Mouse (Mus musculus): Measurements from ENCODE around the gene Col6a6. TPM values are rescaled to one million over a fixed set of nuclear protein-coding genes. Genes with fewer than 3 reads are reported as not detected.
A peak's percentile ranks its signal among the peaks of the same experiment; 100 is the strongest.

Gene Col6a6
- polyA plus RNA-seq, 1 experiment from 2014 or later: 0.02 TPM

DNA sequence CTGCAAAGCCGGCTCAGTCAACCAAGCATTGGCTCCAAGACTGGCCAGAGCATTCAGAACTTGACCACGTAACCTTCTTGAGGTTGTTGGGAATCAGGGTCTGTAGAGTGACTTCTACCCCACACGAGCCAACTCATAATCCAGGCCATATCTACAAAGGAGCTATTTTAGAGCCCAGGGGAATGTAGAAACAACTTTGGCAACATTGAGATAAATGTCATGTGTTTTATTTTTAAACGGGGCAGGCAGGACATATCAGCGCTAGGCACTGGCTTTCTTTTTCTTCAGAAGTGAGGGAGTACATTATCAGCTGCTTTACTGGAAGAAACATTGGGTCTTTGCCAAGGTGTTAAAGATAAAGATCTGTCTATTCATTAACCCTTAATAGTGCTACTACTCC, 36.1 kb downstream of the Col6a6 start:
- Histone ChIP-seq H3K9me3 (replicated peaks) (no peaks in the 10 kb centered on the region), H3K36me3 (no peaks in the 10 kb centered on the region), H3K4me1 (no peaks in the 10 kb centered on the region), H3K27ac (replicated peaks) (no peak overlapping the region), H3K4me3 (no peak overlapping the region), H3K27me3 (ENCODE audit: low read depth, poor library complexity, severe bottlenecking) (no peaks in the 10 kb centered on the region)
- DNase-seq (ENCODE audit: low spot score): no peak
- WGBS: 88% methylated on average over 5 of the region's 5 CpGs

DNA sequence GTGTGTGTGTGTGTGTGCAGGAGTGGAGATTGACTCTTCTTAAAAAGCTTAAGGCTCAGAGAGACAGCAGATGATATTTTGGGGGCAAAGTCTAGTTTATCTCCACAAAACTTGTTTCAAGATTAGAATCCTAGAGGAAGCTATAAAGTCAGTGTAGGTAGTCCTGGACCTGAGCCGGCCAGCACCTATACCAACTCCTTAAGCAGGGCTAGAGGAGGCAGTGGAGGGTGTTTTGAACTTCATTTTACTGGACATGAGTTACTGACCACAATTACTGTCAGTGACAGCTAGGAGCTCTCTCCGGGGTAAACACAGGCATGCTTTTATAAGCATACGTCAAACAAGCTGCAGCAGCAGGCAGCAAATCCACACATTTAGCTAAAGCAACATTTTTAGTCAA, 39.8 kb downstream of the Col6a6 start:
- 83% methylated on average over 3 of the region's 3 CpGs for WGBS
- no peak for DNase-seq (ENCODE audit: low spot score)
- H3K4me3 ChIP-seq: no peak overlapping the region
- H3K9me3 ChIP-seq (replicated peaks): no peaks in the 10 kb centered on the region
- H3K27ac ChIP-seq (replicated peaks): no peak overlapping the region
- H3K36me3 ChIP-seq: no peaks in the 10 kb centered on the region
- no peaks in the 10 kb centered on the region for H3K27me3 ChIP-seq (ENCODE audit: low read depth, poor library complexity, severe bottlenecking)
- H3K4me1 ChIP-seq: no peaks in the 10 kb centered on the region

DNA sequence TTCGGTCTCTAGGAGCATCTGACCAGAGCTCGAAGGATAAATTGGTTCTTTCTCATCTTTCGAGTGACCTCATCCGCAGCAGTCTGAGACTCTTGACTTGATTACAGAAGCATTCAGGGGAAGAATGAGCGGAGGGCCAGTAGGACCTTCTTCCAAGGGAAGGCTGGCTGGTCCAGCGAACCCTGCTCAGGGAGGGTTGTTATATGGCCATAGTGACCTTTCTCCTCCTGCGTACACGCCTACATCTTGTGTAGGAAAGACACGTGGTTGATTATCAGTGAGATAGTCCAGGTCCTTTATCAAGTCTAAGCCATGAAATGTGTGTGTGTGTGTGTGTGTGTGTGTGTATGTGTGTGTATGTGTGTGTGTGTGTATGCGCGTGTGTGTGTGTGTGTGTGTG, 40.2 kb downstream of the Col6a6 start:
- WGBS: 85% methylated on average over 11 of the region's 11 CpGs
- no peaks in the 10 kb centered on the region for H3K4me1 ChIP-seq
- H3K27me3 ChIP-seq (ENCODE audit: low read depth, poor library complexity, severe bottlenecking): no peaks in the 10 kb centered on the region
- no peaks in the 10 kb centered on the region for H3K36me3 ChIP-seq
- H3K4me3 ChIP-seq: no peak overlapping the region
- no peaks in the 10 kb centered on the region for H3K9me3 ChIP-seq (replicated peaks)
- no peak overlapping the region for H3K27ac ChIP-seq (replicated peaks)
- DNase-seq (ENCODE audit: low spot score): no peak

DNA sequence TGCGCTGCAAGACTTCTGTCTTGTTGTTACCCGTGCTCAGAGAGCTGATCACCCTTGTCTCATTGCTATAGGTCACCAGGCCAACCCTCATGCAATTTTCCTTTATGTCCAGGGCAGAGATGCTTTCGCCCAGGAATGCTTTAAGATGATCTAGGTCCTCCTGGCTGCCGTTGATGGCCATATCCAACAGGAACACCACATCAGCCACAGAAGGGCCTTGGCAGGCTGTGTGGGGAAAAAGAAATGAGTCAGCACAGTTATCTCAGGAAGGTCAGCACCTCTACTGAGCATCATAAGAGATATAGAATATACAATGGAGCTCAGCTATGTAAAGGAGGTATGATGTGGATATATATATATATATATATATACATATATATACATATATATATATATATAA, 43.9 kb downstream of the Col6a6 start:
- Histone ChIP-seq H3K27me3 (ENCODE audit: low read depth, poor library complexity, severe bottlenecking) (no peaks in the 10 kb centered on the region), H3K4me3 (no peak overlapping the region), H3K36me3 (no peaks in the 10 kb centered on the region), H3K9me3 (replicated peaks) (no peaks in the 10 kb centered on the region), H3K27ac (replicated peaks) (no peak overlapping the region), H3K4me1 (no peaks in the 10 kb centered on the region)
- no peak for DNase-seq (ENCODE audit: low spot score)
- 86% methylated on average over 4 of the region's 4 CpGs for WGBS

GRCm38 (mm10) chr9:105780696-105781095, 47.3 kb downstream of the Col6a6 start:
- WGBS: 94% methylated on average over 15 of the region's 15 CpGs

GRCm38 (mm10) chr9:105778741-105779140, 49.2 kb downstream of the Col6a6 start:
- no peak for DNase-seq (ENCODE audit: low spot score)
- 90% methylated on average over 6 of the region's 6 CpGs for WGBS
- H3K4me1 ChIP-seq: peaks cover 4% of the 10 kb centered on the region; the same call in 1 of the 2 replicates

More at GRCm38 (mm10) chr9:105780696-105781095, 47.3 kb downstream of the Col6a6 start:
- Histone ChIP-seq H3K9me3 (replicated peaks) (no peaks in the 10 kb centered on the region), H3K27ac (replicated peaks) (no peak overlapping the region), H3K4me3 (no peak overlapping the region), H3K4me1 (no peaks in the 10 kb centered on the region), H3K27me3 (ENCODE audit: low read depth, poor library complexity, severe bottlenecking) (no peaks in the 10 kb centered on the region), H3K36me3 (no peaks in the 10 kb centered on the region)
- no peak for DNase-seq (ENCODE audit: low spot score)

GRCm38 (mm10) chr9:105774878-105775277, 53.1 kb downstream of the Col6a6 start:
- WGBS: 88% methylated on average over 7 of the region's 7 CpGs
- Histone ChIP-seq H3K36me3 (no peaks in the 10 kb centered on the region), H3K27ac (replicated peaks) (no peak overlapping the region), H3K4me3 (no peak overlapping the region), H3K27me3 (ENCODE audit: low read depth, poor library complexity, severe bottlenecking) (no peaks in the 10 kb centered on the region), H3K4me1 (peaks cover 17% of the 10 kb centered on the region), H3K9me3 (replicated peaks) (no peaks in the 10 kb centered on the region)
- DNase-seq (ENCODE audit: low spot score): no peak

More at GRCm38 (mm10) chr9:105778741-105779140, 49.2 kb downstream of the Col6a6 start:
- no peak overlapping the region for H3K27ac ChIP-seq (replicated peaks)
- H3K9me3 ChIP-seq (replicated peaks): no peaks in the 10 kb centered on the region
- no peaks in the 10 kb centered on the region for H3K27me3 ChIP-seq (ENCODE audit: low read depth, poor library complexity, severe bottlenecking)
- H3K4me3 ChIP-seq: no peak overlapping the region
- no peaks in the 10 kb centered on the region for H3K36me3 ChIP-seq

- DNase-seq (ENCODE audit: low spot score): no peak
- H3K27me3 ChIP-seq (ENCODE audit: low read depth, poor library complexity, severe bottlenecking): no peaks in the 10 kb centered on the region
- no peaks in the 10 kb centered on the region for H3K9me3 ChIP-seq (replicated peaks)
- no peak overlapping the region for H3K4me3 ChIP-seq
- 0 out of 2 replicates have a peak overlapping the region, but pooled peaks have one; percentile 3 for H3K27ac ChIP-seq (replicated peaks)
- H3K4me1 ChIP-seq: peaks cover 19% of the 10 kb centered on the region
- WGBS: 97% methylated on average over 19 of the region's 19 CpGs
- no peaks in the 10 kb centered on the region for H3K36me3 ChIP-seq
These were observed 53.6 kb downstream of the Col6a6 start for GRCm38 (mm10) chr9:105774321-105774720.

DNA sequence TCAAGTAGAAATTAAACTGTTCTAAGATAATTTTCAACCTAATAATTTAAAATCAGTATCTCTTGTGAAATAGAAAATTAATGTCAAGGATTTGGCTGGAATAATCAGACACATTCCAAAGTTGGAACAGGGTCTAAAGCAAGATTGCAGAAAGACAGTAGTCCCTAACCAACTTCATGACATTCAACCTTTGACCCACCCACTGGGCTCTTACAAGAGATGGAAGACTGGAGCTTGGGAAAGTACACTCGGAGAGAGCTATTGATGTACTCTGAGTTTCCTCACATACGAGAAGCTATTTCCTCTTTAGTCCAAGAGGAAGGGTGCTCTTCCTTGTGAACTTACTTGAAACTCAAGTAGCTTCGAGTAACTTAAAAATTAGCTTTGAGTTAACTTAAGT, 56.6 kb downstream of the Col6a6 start:
- 83% methylated on average over 3 of the region's 3 CpGs for WGBS

DNA sequence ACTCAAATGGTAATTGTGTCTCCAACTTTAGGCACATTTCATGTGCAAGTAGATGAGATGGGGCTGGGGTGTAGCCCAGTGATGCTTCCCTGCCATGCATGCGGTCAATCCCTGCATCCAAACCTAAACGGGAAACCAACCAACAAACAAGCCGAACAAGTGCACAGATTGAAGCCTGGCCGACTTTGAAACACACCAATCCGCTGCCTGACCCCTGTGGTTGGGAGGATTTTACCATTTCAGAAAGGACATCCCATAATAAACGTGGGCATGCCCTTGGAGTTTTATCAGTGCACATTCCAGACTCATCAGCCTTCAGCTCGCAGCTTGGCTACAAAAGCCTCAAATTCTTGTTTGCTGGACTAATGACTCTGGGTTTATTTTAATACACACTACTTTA, 57.3 kb downstream of the Col6a6 start:
- WGBS: 65% methylated on average over 7 of the region's 7 CpGs
- H3K9me3 ChIP-seq (replicated peaks): no peaks in the 10 kb centered on the region
- peaks cover 19% of the 10 kb centered on the region for H3K4me1 ChIP-seq
- no peaks in the 10 kb centered on the region for H3K36me3 ChIP-seq
- 0 out of 2 replicates have a peak overlapping the region, but pooled peaks have one; percentile 17 for H3K27ac ChIP-seq (replicated peaks)
- H3K27me3 ChIP-seq (ENCODE audit: low read depth, poor library complexity, severe bottlenecking): no peaks in the 10 kb centered on the region
- no peak for DNase-seq (ENCODE audit: low spot score)
- H3K4me3 ChIP-seq: no peak overlapping the region

More for the DNA sequence above, 56.6 kb downstream of the Col6a6 start:
- H3K36me3 ChIP-seq: no peaks in the 10 kb centered on the region
- H3K27ac ChIP-seq (replicated peaks): no peak overlapping the region
- no peaks in the 10 kb centered on the region for H3K9me3 ChIP-seq (replicated peaks)
- DNase-seq (ENCODE audit: low spot score): no peak
- peaks cover 19% of the 10 kb centered on the region for H3K4me1 ChIP-seq
- no peak overlapping the region for H3K4me3 ChIP-seq
- H3K27me3 ChIP-seq (ENCODE audit: low read depth, poor library complexity, severe bottlenecking): no peaks in the 10 kb centered on the region

DNA sequence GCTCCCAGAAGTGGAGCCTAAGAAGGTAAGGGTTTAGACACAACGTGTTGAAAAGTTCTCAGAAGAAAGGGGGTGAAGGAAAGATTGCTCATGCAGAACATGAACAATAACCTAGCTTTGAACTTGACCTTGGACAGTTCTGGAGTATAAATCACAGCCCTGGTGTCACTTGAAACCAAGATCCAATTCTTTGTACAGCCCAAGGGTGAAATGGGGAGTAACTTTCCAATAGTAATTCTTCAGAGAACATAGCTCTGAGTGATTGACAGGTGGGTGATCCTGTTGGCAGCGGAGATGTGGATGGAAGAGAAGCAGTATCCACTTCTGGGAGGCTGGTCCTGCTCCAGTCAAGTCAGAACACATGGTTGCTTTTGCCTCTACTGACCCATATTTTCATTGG, 62.1 kb downstream of the Col6a6 start:
- H3K27me3 ChIP-seq (ENCODE audit: low read depth, poor library complexity, severe bottlenecking): no peaks in the 10 kb centered on the region
- WGBS: 75% methylated on average over 2 of the region's 2 CpGs
- no peak for DNase-seq (ENCODE audit: low spot score)
- H3K27ac ChIP-seq (replicated peaks): no peak overlapping the region
- H3K36me3 ChIP-seq: no peaks in the 10 kb centered on the region
- H3K4me1 ChIP-seq: peaks cover 12% of the 10 kb centered on the region
- H3K4me3 ChIP-seq: no peak overlapping the region
- no peaks in the 10 kb centered on the region for H3K9me3 ChIP-seq (replicated peaks)

- Histone ChIP-seq H3K36me3 (no peaks in the 10 kb centered on the region), H3K4me3 (no peak overlapping the region), H3K27me3 (ENCODE audit: low read depth, poor library complexity, severe bottlenecking) (no peaks in the 10 kb centered on the region), H3K27ac (replicated peaks) (no peak overlapping the region), H3K9me3 (replicated peaks) (no peaks in the 10 kb centered on the region), H3K4me1 (0 out of 2 replicates have a peak, but pooled peaks cover under 1% of the 10 kb centered on the region)
- 84% methylated on average over 5 of the region's 5 CpGs for WGBS
- no peak for DNase-seq (ENCODE audit: low spot score)
These were observed 63.3 kb downstream of the Col6a6 start for GRCm38 (mm10) chr9:105764681-105765080.

- H3K4me1 ChIP-seq: no peaks in the 10 kb centered on the region
- no peaks in the 10 kb centered on the region for H3K36me3 ChIP-seq
- H3K9me3 ChIP-seq (replicated peaks): no peaks in the 10 kb centered on the region
- H3K27ac ChIP-seq (replicated peaks): no peak overlapping the region
- no peak for DNase-seq (ENCODE audit: low spot score)
- no peak overlapping the region for H3K4me3 ChIP-seq
- no peaks in the 10 kb centered on the region for H3K27me3 ChIP-seq (ENCODE audit: low read depth, poor library complexity, severe bottlenecking)
- WGBS: 80% methylated on average over 5 of the region's 5 CpGs
These were observed 63.8 kb downstream of the Col6a6 start for GRCm38 (mm10) chr9:105764127-105764526.

DNA sequence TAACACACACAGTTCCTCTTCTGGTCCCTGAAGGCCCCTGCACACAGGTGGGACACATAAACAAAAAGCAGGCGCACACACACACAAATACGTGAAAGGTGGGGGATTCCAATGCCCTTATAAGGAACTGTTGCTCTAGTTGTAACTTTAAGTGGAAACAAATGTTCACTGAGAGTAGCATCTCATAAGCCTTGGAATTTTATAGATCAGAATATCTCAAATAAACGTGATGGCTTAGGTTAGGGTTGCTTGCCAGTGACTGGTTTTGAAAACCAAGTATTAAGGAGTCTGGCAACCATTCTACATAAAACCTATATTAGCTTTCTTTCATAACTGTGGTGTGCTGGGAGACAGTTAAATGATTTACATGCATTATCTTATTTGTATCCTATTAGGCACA, 64.3 kb downstream of the Col6a6 start:
- Histone ChIP-seq H3K36me3 (no peaks in the 10 kb centered on the region), H3K27ac (replicated peaks) (no peak overlapping the region), H3K9me3 (replicated peaks) (no peaks in the 10 kb centered on the region), H3K4me3 (no peak overlapping the region), H3K4me1 (no peaks in the 10 kb centered on the region), H3K27me3 (ENCODE audit: low read depth, poor library complexity, severe bottlenecking) (no peaks in the 10 kb centered on the region)
- DNase-seq (ENCODE audit: low spot score): no peak
- 84% methylated on average over 3 of the region's 3 CpGs for WGBS
